Mouse (Mus musculus): ENCODE data around the gene Ifna5. TPM values are rescaled to one million over a fixed set of nuclear protein-coding genes. Genes with fewer than 3 reads are reported as not detected.
"Not testable (repeated sequence)": the region's sequence is repeated elsewhere in the genome, so short reads cannot be mapped to it uniquely, and the experiment has no call there.

Ifna5 gene
- polyA plus RNA-seq (2015; fragmentation: Nextera tagmentation; extraction: Ambion mirVana) = not detected in 2 replicates

- WGBS = 61% methylated on average over 1 of the region's 1 CpGs
- H3K36me3 ChIP-seq; ATAC-seq; H3K4me2 ChIP-seq (replicated peaks); H3K27me3 ChIP-seq (replicated peaks); H3K27ac ChIP-seq; H3K9ac ChIP-seq; H3K4me3 ChIP-seq (replicated peaks); H3K4me1 ChIP-seq (replicated peaks); H3K9me3 ChIP-seq: not testable (repeated sequence)
These were observed at the start of gene Ifna5 for GRCm38 (mm10) chr4:88835225-88835624. Gene Ifna5 (plus strand): TSS chr4:88835525.

- not testable (repeated sequence) for H3K9me3 ChIP-seq; H3K4me1 ChIP-seq (replicated peaks); H3K27me3 ChIP-seq (replicated peaks); H3K27ac ChIP-seq; H3K4me3 ChIP-seq (replicated peaks); H3K36me3 ChIP-seq; ATAC-seq; H3K4me2 ChIP-seq (replicated peaks); H3K9ac ChIP-seq
- WGBS = 0% methylated on average over 3 of the region's 28 CpGs
These were observed 46.9 kb upstream of the Ifna5 start, which contains the start of gene Gm13277 for GRCm38 (mm10) chr4:88788402-88788801. Gene Gm13277 (plus strand): TSS chr4:88788632.

- whole genome bisulfite sequencing = no CpG with 5 or more reads among the region's 28 CpGs
- not testable (repeated sequence) for H3K27me3 ChIP-seq (replicated peaks); H3K9ac ChIP-seq; H3K36me3 ChIP-seq; H3K4me1 ChIP-seq (replicated peaks); H3K27ac ChIP-seq; H3K9me3 ChIP-seq; H3K4me3 ChIP-seq (replicated peaks); H3K4me2 ChIP-seq (replicated peaks); ATAC-seq
These were observed 44.1 kb upstream of the Ifna5 start, which contains the start of gene Gm13278 for GRCm38 (mm10) chr4:88791250-88791649. Gene Gm13278 (plus strand): TSS chr4:88791550.

- H3K9me3 ChIP-seq; H3K4me1 ChIP-seq (replicated peaks); H3K4me3 ChIP-seq (replicated peaks); H3K9ac ChIP-seq; H3K4me2 ChIP-seq (replicated peaks); H3K36me3 ChIP-seq; ATAC-seq; H3K27me3 ChIP-seq (replicated peaks); H3K27ac ChIP-seq: not testable (repeated sequence)
- 2% methylated on average over 15 of the region's 52 CpGs for WGBS
These were observed 41.2 kb upstream of the Ifna5 start, which contains the start of gene Gm13275 for GRCm38 (mm10) chr4:88793936-88794675. Gene Gm13275 (plus strand): TSS chr4:88794487.

- not testable (repeated sequence) for ATAC-seq; H3K27me3 ChIP-seq (replicated peaks); H3K4me2 ChIP-seq (replicated peaks); H3K27ac ChIP-seq; H3K4me3 ChIP-seq (replicated peaks); H3K36me3 ChIP-seq; H3K4me1 ChIP-seq (replicated peaks); H3K9me3 ChIP-seq; H3K9ac ChIP-seq
- WGBS = no CpG with 5 or more reads among the region's 28 CpGs
These were observed 38.2 kb upstream of the Ifna5 start, which contains the start of gene Gm13279 for GRCm38 (mm10) chr4:88797097-88797496. Gene Gm13279 (plus strand): TSS chr4:88797397.

GRCm38 (mm10) chr4:88799365-88799764 lies 36.0 kb upstream of the Ifna5 start, which contains the start of gene Gm13285:
Gene Gm13285 (plus strand): TSS chr4:88799665.
- not testable (repeated sequence) for H3K4me1 ChIP-seq (replicated peaks); H3K4me3 ChIP-seq (replicated peaks); H3K27me3 ChIP-seq (replicated peaks); H3K4me2 ChIP-seq (replicated peaks); H3K36me3 ChIP-seq; H3K27ac ChIP-seq; H3K9ac ChIP-seq; ATAC-seq; H3K9me3 ChIP-seq
- 10% methylated on average over 5 of the region's 7 CpGs for WGBS

GRCm38 (mm10) chr4:88802954-88803353 lies 32.4 kb upstream of the Ifna5 start, which contains the start of gene Gm13287:
Gene Gm13287 (plus strand): TSS chr4:88803254.
- H3K4me2 ChIP-seq (replicated peaks) = peak within 1 kb of the TSS; percentile 28; the same call in 1 of the 2 replicates
- ATAC-seq; H3K9ac ChIP-seq; H3K4me3 ChIP-seq (replicated peaks); H3K27ac ChIP-seq; H3K27me3 ChIP-seq (replicated peaks); H3K9me3 ChIP-seq; H3K4me1 ChIP-seq (replicated peaks); H3K36me3 ChIP-seq: not testable (repeated sequence)
- WGBS = no CpG with 5 or more reads among the region's 29 CpGs

GRCm38 (mm10) chr4:88805231-88805630 lies 30.1 kb upstream of the Ifna5 start, which contains the start of gene Gm13288:
Gene Gm13288 (plus strand): TSS chr4:88805531.
- H3K4me1 ChIP-seq (replicated peaks); H3K9me3 ChIP-seq; H3K9ac ChIP-seq; H3K27ac ChIP-seq; H3K36me3 ChIP-seq; H3K27me3 ChIP-seq (replicated peaks); H3K4me3 ChIP-seq (replicated peaks); ATAC-seq: not testable (repeated sequence)
- no CpG with 5 or more reads among the region's 8 CpGs for WGBS
- 0 out of 2 replicates have a peak within 1 kb of the TSS, but pooled peaks have one; percentile 41 for H3K4me2 ChIP-seq (replicated peaks)

- H3K9ac ChIP-seq; H3K9me3 ChIP-seq; ATAC-seq; H3K36me3 ChIP-seq; H3K4me1 ChIP-seq (replicated peaks); H3K4me3 ChIP-seq (replicated peaks); H3K27ac ChIP-seq; H3K27me3 ChIP-seq (replicated peaks): not testable (repeated sequence)
- no CpG with 5 or more reads among the region's 34 CpGs for WGBS
- 0 out of 2 replicates have a peak overlapping the region, but pooled peaks have one; percentile 41 for H3K4me2 ChIP-seq (replicated peaks)
These were observed 29.6 kb upstream of the Ifna5 start for GRCm38 (mm10) chr4:88805761-88806160.

GRCm38 (mm10) chr4:88815928-88816327 lies 19.4 kb upstream of the Ifna5 start, which contains the start of gene Ifna7:
Gene Ifna7 (plus strand): TSS chr4:88816228.
- Histone ChIP-seq H3K36me3 (no peaks in the 10 kb centered on the region), H3K9ac (no peak within 1 kb of the TSS), H3K27ac (no peak within 1 kb of the TSS), H3K4me1 (replicated peaks) (no peaks in the 10 kb centered on the region), H3K27me3 (replicated peaks) (no peaks in the 10 kb centered on the region), H3K4me3 (replicated peaks) (no peak within 1 kb of the TSS), H3K4me2 (replicated peaks) (no peak within 1 kb of the TSS), H3K9me3 (no peaks in the 10 kb centered on the region)
- no peak for ATAC-seq
- 48% methylated on average over 3 of the region's 3 CpGs for WGBS

- Histone ChIP-seq H3K36me3 (no peaks in the 10 kb centered on the region), H3K4me3 (replicated peaks) (no peak within 1 kb of the TSS), H3K27me3 (replicated peaks) (no peaks in the 10 kb centered on the region), H3K9ac (no peak within 1 kb of the TSS), H3K4me2 (replicated peaks) (no peak within 1 kb of the TSS), H3K9me3 (no peaks in the 10 kb centered on the region), H3K27ac (no peak within 1 kb of the TSS), H3K4me1 (replicated peaks) (no peaks in the 10 kb centered on the region)
- 97% methylated on average over 1 of the region's 1 CpGs for WGBS
- ATAC-seq = no peak
These were observed 15.7 kb upstream of the Ifna5 start, which contains the start of gene Ifna11 for GRCm38 (mm10) chr4:88819659-88820058. Gene Ifna11 (plus strand): TSS chr4:88819959.

- ATAC-seq = no peak
- H3K9me3 ChIP-seq = no peaks in the 10 kb centered on the region
These were observed 12.3 kb upstream of the Ifna5 start for GRCm38 (mm10) chr4:88822995-88823394.

GRCm38 (mm10) chr4:88827116-88827515 lies 8.2 kb upstream of the Ifna5 start, which contains the start of gene Ifna6:
Gene Ifna6 (plus strand): TSS chr4:88827416.
- ATAC-seq; H3K4me3 ChIP-seq (replicated peaks): not testable (repeated sequence)

More at GRCm38 (mm10) chr4:88822995-88823394, 12.3 kb upstream of the Ifna5 start:
- no peak overlapping the region for H3K27ac ChIP-seq
- no peaks in the 10 kb centered on the region for H3K36me3 ChIP-seq
- H3K9ac ChIP-seq = no peak overlapping the region
- H3K4me3 ChIP-seq (replicated peaks) = no peak overlapping the region
- no peaks in the 10 kb centered on the region for H3K4me1 ChIP-seq (replicated peaks)
- H3K4me2 ChIP-seq (replicated peaks) = no peak overlapping the region
- no peaks in the 10 kb centered on the region for H3K27me3 ChIP-seq (replicated peaks)
- 23% methylated on average over 4 of the region's 4 CpGs for WGBS

More at GRCm38 (mm10) chr4:88827116-88827515, 8.2 kb upstream of the Ifna5 start, which contains the start of gene Ifna6:
- not testable (repeated sequence) for H3K4me1 ChIP-seq (replicated peaks); H3K36me3 ChIP-seq; H3K9me3 ChIP-seq; H3K27ac ChIP-seq; H3K9ac ChIP-seq; H3K27me3 ChIP-seq (replicated peaks); H3K4me2 ChIP-seq (replicated peaks)
